Mouse (Mus musculus): Measurements from ENCODE around the gene Ppp1r36. TPM values are rescaled to one million over a fixed set of nuclear protein-coding genes. Genes with fewer than 3 reads are reported as not detected.

Gene Ppp1r36
- polyA plus RNA-seq, 1 experiment = 1.8 TPM

DNA sequence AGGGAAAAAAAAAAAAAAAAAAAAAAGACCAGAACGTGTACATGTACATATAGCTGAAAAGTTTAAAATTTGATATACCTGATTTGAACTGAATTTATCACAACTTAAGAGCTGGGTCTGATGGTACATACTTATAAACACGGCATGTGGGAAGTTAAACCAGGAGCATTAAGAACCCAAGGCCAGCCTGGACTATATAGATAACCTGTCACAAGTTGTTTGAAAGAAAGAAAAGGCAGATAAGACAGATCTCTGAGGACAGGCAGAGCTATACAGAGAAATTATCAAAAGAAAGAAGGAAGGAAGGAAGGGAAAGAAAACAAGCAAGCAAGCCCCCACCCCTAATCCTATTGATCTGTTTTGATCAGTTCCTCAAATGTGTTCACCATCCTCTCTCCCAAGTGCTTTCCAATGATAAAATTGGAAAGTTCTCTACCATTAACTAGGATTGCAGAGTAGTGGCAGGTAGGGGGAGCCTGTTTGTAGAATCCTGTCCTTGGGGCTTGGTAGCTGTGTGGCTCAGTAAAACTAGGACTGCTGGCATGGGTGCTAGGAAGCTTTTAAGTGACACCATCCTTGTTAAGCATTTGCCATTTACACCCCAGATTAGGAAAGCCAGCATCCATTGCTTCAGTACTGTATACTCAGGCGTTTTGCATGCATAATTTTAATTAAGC is 25.6 kb upstream of the Ppp1r36 start:
- H3K4me3 ChIP-seq (ENCODE audit: insufficient read depth, low read length) = no peak overlapping the region
- TF ChIP-seq CTCF (IDR thresholded peaks at IDR 0.05; ENCODE audit: extremely low read depth, insufficient read depth, low read length) (no peak), POLR2A (IDR thresholded peaks at IDR 0.05; ENCODE audit: extremely low read depth, insufficient read depth, low read length) (no peak)
- no peaks in the 10 kb centered on the region for H3K4me1 ChIP-seq (ENCODE audit: control insufficient read depth, insufficient read depth, low read length)
- no peak overlapping the region for H3K27ac ChIP-seq (ENCODE audit: insufficient read depth, low read length)

DNA sequence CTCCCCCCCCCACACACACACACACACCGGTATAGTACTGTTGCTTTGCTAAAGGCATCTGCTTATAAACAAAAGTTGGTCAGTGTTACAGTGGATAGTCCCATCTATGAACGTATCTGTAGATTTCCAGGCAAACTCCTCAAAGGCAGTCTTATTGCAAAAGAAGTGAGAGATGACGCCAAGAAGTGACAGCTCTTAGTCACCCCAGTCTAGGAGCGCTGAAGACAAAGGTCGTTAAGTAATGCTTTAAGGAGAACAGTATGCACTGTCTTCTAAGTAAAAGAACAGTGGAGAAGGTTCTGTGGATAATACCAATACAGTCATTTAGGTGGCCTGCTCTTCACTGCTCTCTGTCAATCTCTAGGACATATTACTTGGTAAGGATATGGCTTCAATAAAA is 24.4 kb upstream of the Ppp1r36 start:
- TF ChIP-seq CTCF (IDR thresholded peaks at IDR 0.05; ENCODE audit: extremely low read depth, insufficient read depth, low read length) = no peak
- no peak overlapping the region for H3K27ac ChIP-seq (ENCODE audit: insufficient read depth, low read length)
- H3K4me1 ChIP-seq (ENCODE audit: control insufficient read depth, insufficient read depth, low read length) = no peaks in the 10 kb centered on the region
- H3K4me3 ChIP-seq (ENCODE audit: insufficient read depth, low read length) = no peak overlapping the region

DNA sequence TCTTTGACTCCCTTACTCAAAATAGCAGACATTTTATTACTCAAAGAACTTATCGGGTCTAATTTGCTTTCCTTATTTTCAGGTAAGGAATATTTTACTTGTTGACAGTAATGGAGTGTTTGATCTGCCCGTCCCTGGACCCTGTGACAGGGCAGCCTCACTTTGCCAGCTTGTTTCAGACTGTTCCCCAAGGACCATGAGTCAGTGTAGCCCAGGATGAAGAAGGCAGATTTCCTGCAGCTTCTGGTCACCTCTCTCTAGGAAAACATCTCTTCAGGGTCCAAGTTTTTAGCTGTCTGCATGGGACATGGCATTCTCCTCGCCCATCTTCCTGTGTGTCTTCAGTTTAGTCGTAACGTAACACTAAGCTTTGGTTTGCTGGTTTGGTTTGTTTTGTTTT is 20.1 kb upstream of the Ppp1r36 start:
- Histone ChIP-seq H3K27ac (ENCODE audit: insufficient read depth, low read length) (no peak overlapping the region), H3K4me3 (ENCODE audit: insufficient read depth, low read length) (no peak overlapping the region), H3K4me1 (ENCODE audit: control insufficient read depth, insufficient read depth, low read length) (no peaks in the 10 kb centered on the region)
- TF ChIP-seq CTCF (IDR thresholded peaks at IDR 0.05; ENCODE audit: extremely low read depth, insufficient read depth, low read length) (no peak), POLR2A (IDR thresholded peaks at IDR 0.05; ENCODE audit: extremely low read depth, insufficient read depth, low read length) (no peak)

DNA sequence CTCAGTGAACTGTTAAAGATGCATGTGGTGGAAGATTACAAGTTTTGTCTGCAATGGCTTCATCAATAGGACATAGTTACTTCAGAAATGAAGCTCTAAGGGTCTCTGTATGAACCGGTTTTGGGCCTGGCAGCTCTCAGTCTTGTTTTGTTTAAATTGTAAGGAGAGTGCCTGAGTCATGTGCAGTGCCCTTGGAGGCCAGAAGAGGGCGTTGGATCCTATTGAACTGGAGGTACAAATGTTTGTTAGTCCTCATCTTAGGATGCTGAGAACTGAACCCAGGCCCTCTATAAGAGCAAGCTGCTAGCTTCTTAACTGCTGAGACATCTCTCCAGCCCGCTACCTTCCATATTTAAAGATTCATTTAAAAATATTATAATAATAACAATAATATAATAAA is 15.7 kb upstream of the Ppp1r36 start:
- Histone ChIP-seq H3K27ac (ENCODE audit: insufficient read depth, low read length) (no peak overlapping the region), H3K4me1 (ENCODE audit: control insufficient read depth, insufficient read depth, low read length) (peaks cover 3% of the 10 kb centered on the region; the same call in 1 of the 2 replicates), H3K4me3 (ENCODE audit: insufficient read depth, low read length) (no peak overlapping the region)
- no peak for TF ChIP-seq CTCF (IDR thresholded peaks at IDR 0.05; ENCODE audit: extremely low read depth, insufficient read depth, low read length)
- TF ChIP-seq POLR2A (IDR thresholded peaks at IDR 0.05; ENCODE audit: extremely low read depth, insufficient read depth, low read length) = no peak

DNA sequence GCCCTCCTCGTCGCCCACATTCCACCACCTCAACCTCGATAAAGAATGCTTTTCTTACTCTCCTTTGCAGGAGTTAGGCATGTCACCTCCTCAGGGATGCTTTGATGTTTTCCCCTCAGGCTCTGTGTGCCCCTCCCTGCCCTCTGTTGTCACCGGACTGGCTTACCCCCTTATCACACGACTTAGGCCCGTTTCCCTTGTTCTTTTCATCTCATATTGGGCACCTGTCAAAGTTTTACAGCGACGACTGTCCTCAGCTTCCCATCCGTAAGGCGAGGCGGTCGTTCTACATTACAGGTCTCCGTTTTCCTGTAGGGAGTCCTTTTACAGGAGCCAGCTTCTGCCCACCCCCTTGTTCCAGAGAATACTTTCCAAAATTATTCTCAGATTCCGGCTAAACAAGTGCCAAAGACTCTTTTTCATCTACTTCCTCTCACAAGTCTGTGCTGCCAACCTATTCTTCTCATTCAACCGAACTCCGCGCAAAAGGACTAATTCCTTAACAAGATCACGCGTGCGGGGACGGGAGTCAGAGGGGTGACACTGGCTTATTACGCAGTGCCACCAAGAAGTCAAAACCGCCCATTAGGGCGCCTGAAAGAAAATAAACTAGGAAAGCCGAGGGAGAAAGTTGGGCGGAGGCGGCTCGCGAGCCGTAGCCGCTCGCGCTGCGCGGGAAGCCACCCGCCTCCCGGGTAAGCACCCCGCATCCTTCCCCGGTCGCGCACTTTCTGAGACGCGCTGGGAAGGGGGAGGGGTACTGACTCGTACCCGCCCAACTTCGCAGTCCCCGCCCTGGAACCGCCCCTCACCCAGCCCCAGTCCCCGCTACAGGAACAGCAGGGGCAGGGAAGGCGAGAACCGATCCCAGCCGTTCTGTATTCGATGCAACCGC is 14.1 kb upstream of the Ppp1r36 start:
- peak overlapping the region; percentile 71 for H3K4me3 ChIP-seq (ENCODE audit: insufficient read depth, low read length)
- H3K27ac ChIP-seq (ENCODE audit: insufficient read depth, low read length) = peak overlapping the region; percentile 93
- H3K4me1 ChIP-seq (ENCODE audit: control insufficient read depth, insufficient read depth, low read length) = peaks cover 3% of the 10 kb centered on the region; the same call in 1 of the 2 replicates
- peak; percentile 56; the same call in 1 of the 2 replicates for TF ChIP-seq POLR2A (IDR thresholded peaks at IDR 0.05; ENCODE audit: extremely low read depth, insufficient read depth, low read length)
- no peak for TF ChIP-seq CTCF (IDR thresholded peaks at IDR 0.05; ENCODE audit: extremely low read depth, insufficient read depth, low read length)

DNA sequence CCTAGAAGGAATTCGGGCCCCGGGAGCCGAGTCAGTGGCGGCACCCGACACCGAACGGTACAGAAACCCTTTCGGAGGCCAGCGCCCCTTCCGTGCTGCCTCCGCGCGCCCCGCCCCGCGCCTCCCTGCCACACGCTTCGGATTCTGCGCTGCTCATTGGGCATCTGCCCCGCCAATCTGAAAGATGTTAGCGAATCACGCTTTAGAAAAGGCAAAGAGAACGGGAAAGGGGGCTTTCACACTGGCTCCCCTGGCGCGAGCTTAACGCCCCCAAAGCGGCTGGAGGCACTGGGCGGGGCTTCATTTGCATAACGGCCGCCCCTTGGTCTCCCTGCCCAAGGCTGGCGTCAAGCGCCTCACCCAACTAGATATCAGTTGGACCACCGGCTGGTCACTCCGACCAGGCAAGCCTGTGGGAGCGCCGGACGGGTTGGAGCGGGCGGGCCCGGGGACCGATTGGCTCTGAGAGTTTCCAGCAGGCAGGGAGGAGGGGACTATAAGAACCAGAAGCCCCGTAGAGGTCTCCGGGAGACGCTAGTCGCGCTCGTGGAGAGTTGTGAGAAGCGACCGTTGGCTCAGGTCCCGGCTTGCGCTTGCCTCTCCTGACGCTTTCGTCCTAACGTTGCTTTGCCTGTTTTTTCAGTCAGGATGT is 13.3 kb upstream of the Ppp1r36 start, which contains the start of gene Hspa2:
Gene Hspa2 (plus strand): TSS at position 291 of the 652 bp plus-strand sequence.
- Histone ChIP-seq H3K27ac (ENCODE audit: insufficient read depth, low read length) (peak within 1 kb of the TSS; percentile 93), H3K4me3 (ENCODE audit: insufficient read depth, low read length) (peak within 1 kb of the TSS; percentile 71), H3K4me1 (ENCODE audit: control insufficient read depth, insufficient read depth, low read length) (peaks cover 3% of the 10 kb centered on the region; the same call in 1 of the 2 replicates)
- TF ChIP-seq POLR2A (IDR thresholded peaks at IDR 0.05; ENCODE audit: extremely low read depth, insufficient read depth, low read length) (peak; percentile 99), CTCF (IDR thresholded peaks at IDR 0.05; ENCODE audit: extremely low read depth, insufficient read depth, low read length) (no peak)

DNA sequence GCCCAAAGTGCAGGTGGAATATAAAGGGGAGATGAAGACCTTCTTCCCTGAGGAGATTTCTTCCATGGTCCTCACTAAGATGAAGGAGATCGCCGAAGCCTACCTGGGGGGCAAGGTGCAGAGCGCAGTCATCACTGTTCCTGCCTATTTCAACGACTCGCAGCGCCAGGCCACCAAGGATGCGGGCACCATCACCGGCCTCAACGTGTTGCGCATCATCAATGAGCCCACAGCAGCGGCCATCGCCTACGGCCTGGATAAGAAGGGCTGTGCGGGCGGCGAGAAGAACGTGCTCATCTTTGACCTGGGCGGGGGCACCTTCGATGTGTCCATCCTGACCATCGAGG is 12.5 kb upstream of the Ppp1r36 start:
- TF ChIP-seq CTCF (IDR thresholded peaks at IDR 0.05; ENCODE audit: extremely low read depth, insufficient read depth, low read length) = no peak
- no peak for TF ChIP-seq POLR2A (IDR thresholded peaks at IDR 0.05; ENCODE audit: extremely low read depth, insufficient read depth, low read length)
- Histone ChIP-seq H3K4me3 (ENCODE audit: insufficient read depth, low read length) (peak overlapping the region; percentile 71), H3K4me1 (ENCODE audit: control insufficient read depth, insufficient read depth, low read length) (peaks cover 3% of the 10 kb centered on the region; the same call in 1 of the 2 replicates), H3K27ac (ENCODE audit: insufficient read depth, low read length) (no peak overlapping the region)

DNA sequence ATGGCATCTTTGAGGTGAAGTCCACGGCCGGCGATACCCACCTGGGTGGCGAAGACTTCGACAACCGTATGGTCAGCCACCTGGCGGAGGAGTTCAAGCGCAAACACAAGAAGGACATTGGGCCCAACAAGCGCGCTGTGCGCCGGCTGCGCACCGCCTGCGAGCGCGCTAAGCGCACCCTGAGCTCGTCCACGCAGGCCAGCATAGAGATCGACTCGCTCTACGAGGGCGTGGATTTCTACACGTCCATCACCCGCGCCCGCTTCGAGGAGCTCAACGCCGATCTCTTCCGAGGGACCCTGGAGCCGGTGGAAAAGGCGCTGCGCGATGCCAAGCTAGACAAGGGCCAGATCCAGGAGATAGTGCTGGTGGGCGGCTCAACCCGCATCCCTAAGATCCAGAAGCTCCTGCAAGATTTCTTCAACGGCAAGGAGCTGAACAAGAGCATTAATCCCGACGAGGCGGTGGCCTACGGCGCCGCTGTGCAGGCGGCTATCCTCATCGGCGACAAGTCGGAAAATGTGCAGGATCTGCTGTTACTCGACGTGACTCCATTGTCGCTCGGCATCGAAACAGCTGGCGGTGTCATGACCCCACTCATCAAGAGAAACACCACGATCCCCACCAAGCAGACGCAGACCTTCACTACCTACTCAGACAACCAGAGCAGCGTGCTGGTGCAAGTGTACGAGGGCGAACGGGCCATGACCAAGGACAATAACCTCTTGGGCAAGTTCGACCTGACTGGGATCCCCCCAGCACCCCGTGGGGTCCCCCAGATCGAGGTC is 12.0 kb upstream of the Ppp1r36 start:
- Histone ChIP-seq H3K27ac (ENCODE audit: insufficient read depth, low read length) (no peak overlapping the region), H3K4me3 (ENCODE audit: insufficient read depth, low read length) (peak overlapping the region; percentile 71), H3K4me1 (ENCODE audit: control insufficient read depth, insufficient read depth, low read length) (peaks cover 3% of the 10 kb centered on the region; the same call in 1 of the 2 replicates)
- TF ChIP-seq CTCF (IDR thresholded peaks at IDR 0.05; ENCODE audit: extremely low read depth, insufficient read depth, low read length) (no peak), POLR2A (IDR thresholded peaks at IDR 0.05; ENCODE audit: extremely low read depth, insufficient read depth, low read length) (no peak)

DNA sequence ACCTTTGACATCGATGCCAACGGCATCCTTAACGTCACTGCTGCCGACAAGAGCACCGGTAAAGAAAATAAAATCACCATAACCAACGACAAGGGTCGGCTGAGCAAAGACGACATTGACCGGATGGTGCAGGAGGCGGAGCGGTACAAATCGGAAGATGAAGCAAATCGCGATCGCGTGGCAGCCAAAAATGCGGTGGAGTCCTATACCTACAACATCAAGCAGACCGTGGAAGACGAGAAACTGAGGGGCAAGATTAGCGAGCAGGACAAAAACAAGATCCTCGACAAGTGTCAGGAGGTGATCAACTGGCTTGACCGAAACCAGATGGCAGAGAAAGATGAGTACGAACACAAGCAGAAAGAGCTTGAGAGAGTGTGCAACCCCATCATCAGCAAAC is 11.4 kb upstream of the Ppp1r36 start:
- Histone ChIP-seq H3K4me1 (ENCODE audit: control insufficient read depth, insufficient read depth, low read length) (peaks cover 3% of the 10 kb centered on the region; the same call in 1 of the 2 replicates), H3K4me3 (ENCODE audit: insufficient read depth, low read length) (peak overlapping the region; percentile 71), H3K27ac (ENCODE audit: insufficient read depth, low read length) (no peak overlapping the region)
- TF ChIP-seq POLR2A (IDR thresholded peaks at IDR 0.05; ENCODE audit: extremely low read depth, insufficient read depth, low read length) (no peak), CTCF (IDR thresholded peaks at IDR 0.05; ENCODE audit: extremely low read depth, insufficient read depth, low read length) (no peak)
